8 mouse cellular contexts compared by ENCODE assay signal in genomic region chrX:60404668-60405044, GRCm38 (mm10).
A peak's percentile ranks its signal among the peaks of the same experiment; 100 is the strongest.
DNase-seq lines count a peak whose midpoint lies in the region; ATAC-seq and TF ChIP-seq lines count a peak whose summit lies in the region.

No protein-coding gene starts in this region.

- H3K36me3 ChIP-seq in forebrain, embryonic 16.5 days (ENCODE audit: control insufficient read depth, insufficient read depth): no peaks in the 10 kb centered on the region
- H3K36me3 ChIP-seq in liver, postnatal 0 days (replicated peaks; ENCODE audit: insufficient read depth, low read length): no peaks in the 10 kb centered on the region

- H3K27me3 ChIP-seq in cerebellum, adult 2 months (ENCODE audit: control insufficient read depth, insufficient read depth, low read length): no peaks in the 10 kb centered on the region
- no peaks in the 10 kb centered on the region for H3K27me3 ChIP-seq in forebrain, embryonic 16.5 days (replicated peaks; ENCODE audit: control insufficient read depth, insufficient read depth, low read length)
- no peaks in the 10 kb centered on the region for H3K27me3 ChIP-seq in liver, postnatal 0 days (ENCODE audit: insufficient read depth, low read length)

- intact Hi-C loops in heart, postnatal 25 days (cut with DNase I): loop anchor here (5.0 to 10.0 kb wide), 2 partner anchors 60 to 392 kb away; no protein-coding TSS in a partner anchor

- 4% methylated on average over 17 of the region's 17 CpGs for WGBS in cerebellum, adult 2 months
- WGBS in forebrain, embryonic 16.5 days: 11% methylated on average over 17 of the region's 17 CpGs
- 20% methylated on average over 17 of the region's 17 CpGs for WGBS in liver, postnatal 0 days (ENCODE audit: insufficient replicate concordance)

- peak overlapping the region; percentile 91 for H3K27ac ChIP-seq in cerebellum, adult 2 months (ENCODE audit: insufficient read depth, low read length)
- H3K27ac ChIP-seq in forebrain, embryonic 16.5 days (ENCODE audit: low read length): peak overlapping the region; percentile 92
- peak overlapping the region; percentile 96 for H3K27ac ChIP-seq in liver, postnatal 0 days (ENCODE audit: low read depth)

- TF ChIP-seq CTCF in cerebellum, adult 2 months (IDR thresholded peaks at IDR 0.05; ENCODE audit: borderline replicate concordance, insufficient read depth, low read depth, low read length): peak; percentile 71
- peak; percentile 74 for TF ChIP-seq CTCF in liver, postnatal 0 days (IDR thresholded peaks at IDR 0.05; ENCODE audit: low read depth)

- TF ChIP-seq EP300 in liver, postnatal 0 days (IDR thresholded peaks at IDR 0.05; ENCODE audit: low read depth): no peak

- peak; percentile 92 for DNase-seq in Muller cell, postnatal 12 days (ENCODE audit: inconsistent ontology term)
- DNase-seq in cerebellum, adult 2 months: peak; percentile 87 to 89
- DNase-seq in heart, postnatal 25 days (ENCODE audit: low spot score): peak; percentile 84
- peak; percentile 83 for DNase-seq in layer of hippocampus, adult 11-12 months (ENCODE audit: low spot score)
- DNase-seq in liver, postnatal 0 days: peak; percentile 86
- peak; percentile 87 for DNase-seq in thymus, postnatal 0 days (ENCODE audit: low spot score)

- peak overlapping the region; percentile 81 for H3K9ac ChIP-seq in forebrain, embryonic 16.5 days (replicated peaks; ENCODE audit: low read depth, low read length)
- H3K9ac ChIP-seq in liver, postnatal 0 days (replicated peaks): peak overlapping the region; percentile 88

- peak overlapping the region; percentile 94 for H3K4me3 ChIP-seq in cerebellum, adult 2 months (replicated peaks; ENCODE audit: insufficient read depth, low read depth, low read length)
- H3K4me3 ChIP-seq in forebrain, embryonic 16.5 days (replicated peaks; ENCODE audit: low read length): peak overlapping the region; percentile 71
- peak overlapping the region; percentile 75 for H3K4me3 ChIP-seq in liver, postnatal 0 days (ENCODE audit: low read depth, low read length)

- peak; percentile 98 for ATAC-seq in forebrain, embryonic 16.5 days
- peak; percentile 86 for ATAC-seq in liver, postnatal 0 days
- ATAC-seq in neutrophil, adult 5-6 weeks (ENCODE audit: extremely low read depth, insufficient number of reproducible peaks, low FRiP score, poor library complexity, severe bottlenecking): peak; percentile 97

- peak overlapping the region; percentile 19 for H3K4me2 ChIP-seq in forebrain, embryonic 16.5 days (ENCODE audit: low read length)
- peak overlapping the region; percentile 76 for H3K4me2 ChIP-seq in liver, postnatal 0 days (ENCODE audit: low read depth, low read length)

- no peaks in the 10 kb centered on the region for H3K9me3 ChIP-seq in forebrain, embryonic 16.5 days (ENCODE audit: control insufficient read depth, low read length)
- H3K9me3 ChIP-seq in liver, postnatal 0 days (ENCODE audit: low read length): no peaks in the 10 kb centered on the region

- H3K4me1 ChIP-seq in cerebellum, adult 2 months (ENCODE audit: control insufficient read depth, insufficient read depth, low read length): no peaks in the 10 kb centered on the region
- H3K4me1 ChIP-seq in forebrain, embryonic 16.5 days (replicated peaks; ENCODE audit: control insufficient read depth, insufficient read depth, low read length): peaks cover 8% of the 10 kb centered on the region; the same call in 1 of the 2 replicates
- no peaks in the 10 kb centered on the region for H3K4me1 ChIP-seq in liver, postnatal 0 days (ENCODE audit: insufficient read depth)

- TF ChIP-seq POLR2A in cerebellum, adult 2 months (IDR thresholded peaks at IDR 0.05; ENCODE audit: borderline replicate concordance, insufficient read depth, low read length): peak; percentile 30; the same call in 1 of the 2 replicates

Comparison
In these comparisons a context has a peak if more than half of its experiments do, and no peak if none do; other contexts are left out.
1. Peak in every context shown above with its lines: DNase-seq, ATAC-seq, H3K4me3 ChIP-seq and H3K27ac ChIP-seq.